Mouse (Mus musculus) kidney, postnatal 4 days (tissue): Measurements from ENCODE around the gene Dcst2.

Experiments
- DNase-seq, 2 experiments: peaks; one replicate each; pipeline ENCODE4 v3.0.0; 2021; ENCODE audit warnings: mixed read lengths in 2 of 2

Dcst2 gene

DNA sequence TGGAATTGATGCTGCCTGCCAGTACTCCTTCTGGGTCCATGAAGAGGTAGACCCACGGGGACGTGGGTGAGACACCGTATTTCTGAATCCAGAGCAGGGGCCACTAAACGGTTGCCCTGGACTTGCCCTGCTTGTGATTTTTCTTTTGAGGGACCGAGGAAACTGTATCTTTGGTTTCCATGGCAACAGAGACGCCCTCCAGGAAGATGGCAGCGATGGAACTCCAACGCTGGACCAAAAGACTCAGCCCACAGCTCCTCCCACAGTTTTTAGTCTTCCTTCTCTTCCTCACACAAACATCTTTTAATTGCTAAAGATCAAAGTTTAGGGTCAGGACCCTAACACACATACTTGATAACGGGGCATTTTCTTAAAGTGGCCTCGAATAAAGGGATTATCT lies 29.8 kb upstream of the Dcst2 start:
- DNase-seq: no peak

DNA sequence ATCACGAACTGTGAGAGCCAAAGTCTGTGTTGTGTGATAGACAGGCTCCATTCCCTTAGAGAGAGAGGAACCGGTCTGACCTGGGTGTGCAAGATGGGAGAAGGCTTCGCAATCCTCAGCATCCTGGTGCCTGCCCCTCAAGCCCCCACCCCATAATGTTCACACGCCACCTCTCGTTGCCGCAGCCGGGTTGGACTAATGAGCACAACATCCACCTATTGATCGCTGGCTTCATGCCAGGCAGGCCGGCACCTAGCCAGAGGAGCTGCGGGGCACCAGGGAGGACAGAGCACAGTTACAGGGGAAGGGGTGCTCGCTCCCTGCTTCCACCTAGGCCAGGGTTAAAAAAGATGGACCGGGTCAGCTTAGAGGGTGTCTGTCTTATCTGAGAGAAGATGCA lies 29.3 kb upstream of the Dcst2 start:
- no peak for DNase-seq

DNA sequence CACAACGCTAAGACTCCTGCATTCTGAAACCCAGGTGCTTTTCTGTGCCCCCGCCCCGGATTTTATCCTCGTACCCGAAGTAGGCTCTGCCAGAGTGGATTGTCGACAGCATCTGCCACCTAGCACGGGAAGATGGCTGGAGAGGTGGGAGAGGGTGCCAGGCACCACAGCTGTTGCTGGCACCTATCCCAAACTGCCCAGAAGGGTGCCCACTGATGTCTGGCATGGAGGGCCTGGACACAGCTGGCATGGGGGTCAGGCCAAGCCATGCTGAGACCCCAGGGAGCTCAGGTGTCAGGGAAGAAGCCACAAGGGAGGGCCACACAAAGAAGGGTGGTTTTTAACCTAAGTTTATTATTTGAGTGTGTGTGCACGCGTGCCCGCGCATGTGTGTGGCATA lies 28.7 kb upstream of the Dcst2 start:
- DNase-seq: no peak

DNA sequence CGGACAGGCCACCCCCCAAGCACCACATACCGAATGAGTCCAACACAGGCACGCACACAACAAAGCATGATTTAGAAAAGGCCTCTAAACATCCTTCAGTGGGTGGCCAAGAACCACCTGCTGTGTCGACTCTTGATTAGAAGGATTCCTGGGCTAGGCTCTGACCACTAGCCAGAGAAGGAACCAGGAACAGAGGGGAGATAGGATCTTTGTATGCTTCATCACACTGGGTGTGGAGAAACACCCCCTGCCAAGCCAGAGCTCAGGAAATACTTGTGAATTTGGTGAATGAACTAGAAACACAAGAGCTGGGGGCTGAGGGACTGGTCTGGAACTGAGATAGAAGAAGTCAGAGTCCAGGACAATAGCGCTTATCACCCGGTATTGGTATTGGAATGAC lies 25.2 kb upstream of the Dcst2 start:
- no peak for DNase-seq

- DNase-seq: no peak
Observed at GRCm38 (mm10) chr3:89337062-89337720, 24.6 kb upstream of the Dcst2 start.

DNA sequence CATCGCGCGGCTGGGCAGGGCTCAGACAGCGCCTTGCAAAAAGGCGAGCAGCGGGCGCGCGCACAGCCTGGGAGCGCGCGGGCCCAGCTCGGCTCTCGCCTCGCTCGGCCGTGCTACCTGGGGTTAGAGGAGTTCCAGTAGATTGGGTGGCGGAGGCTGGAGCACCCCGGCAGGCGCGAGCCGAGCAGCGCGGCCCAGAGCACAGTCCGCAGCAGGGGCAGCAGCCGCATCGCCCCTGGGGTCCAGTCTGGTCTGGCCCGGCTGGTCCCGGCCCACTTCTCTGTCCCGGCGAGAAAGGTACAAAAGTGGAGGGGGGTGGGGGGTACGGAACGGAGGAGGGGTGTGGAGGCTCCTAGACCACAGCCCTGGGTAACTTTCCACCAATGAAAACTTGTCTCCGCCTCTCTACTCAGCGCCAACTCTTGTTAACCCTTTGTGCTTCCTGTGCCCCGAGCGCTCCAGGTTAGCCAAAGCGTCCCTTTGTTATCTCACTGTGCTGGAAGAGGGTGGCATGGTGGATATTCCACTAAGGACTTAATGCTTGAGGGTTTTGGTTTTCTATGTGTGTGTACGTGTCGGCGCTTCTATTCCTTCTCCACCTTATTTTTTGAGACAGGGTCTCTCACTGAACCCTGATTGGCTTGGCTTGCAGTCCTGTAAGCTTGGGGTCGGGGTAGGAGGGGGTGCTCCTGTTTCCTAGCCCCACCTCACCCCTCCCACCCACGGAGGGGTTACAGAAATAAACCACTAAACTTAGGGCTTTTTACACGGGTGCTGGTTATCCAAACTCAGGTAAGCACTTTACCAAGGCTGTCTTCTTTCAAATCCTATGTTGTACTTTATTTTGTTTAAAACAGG lies 23.8 kb upstream of the Dcst2 start, which contains the start of gene Efna4:
TSS of gene Efna4 (minus strand) at position 308 of the 858 bp plus-strand sequence.
- peak; percentile 72 to 83 for DNase-seq

- peak; percentile 89 to 91 for DNase-seq
Observed at GRCm38 (mm10) chr3:89339416-89339815, 22.4 kb upstream of the Dcst2 start.

- peak; percentile 85 to 87 for DNase-seq
Observed at GRCm38 (mm10) chr3:89340465-89340864, 21.3 kb upstream of the Dcst2 start.

DNA sequence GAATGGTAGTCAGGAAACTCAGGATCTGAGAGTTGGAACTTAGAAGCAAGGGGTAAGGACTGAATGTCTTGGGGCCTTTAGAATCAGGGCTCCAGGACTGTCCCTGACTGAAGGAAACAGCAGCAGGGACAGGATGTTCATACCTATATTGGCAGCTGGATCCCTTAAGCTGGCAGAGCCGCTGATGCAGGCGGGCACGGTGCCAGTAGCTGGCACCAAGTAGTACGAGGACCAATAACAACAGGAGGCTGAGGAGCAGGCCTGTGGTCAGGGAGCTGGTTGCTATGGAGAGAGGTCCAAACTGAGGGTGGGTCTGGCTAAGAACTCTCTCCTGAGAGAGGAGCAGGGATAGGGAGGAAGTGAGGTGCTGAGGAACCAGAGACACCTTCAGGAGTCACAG lies 20.0 kb upstream of the Dcst2 start:
- DNase-seq: no peak

DNA sequence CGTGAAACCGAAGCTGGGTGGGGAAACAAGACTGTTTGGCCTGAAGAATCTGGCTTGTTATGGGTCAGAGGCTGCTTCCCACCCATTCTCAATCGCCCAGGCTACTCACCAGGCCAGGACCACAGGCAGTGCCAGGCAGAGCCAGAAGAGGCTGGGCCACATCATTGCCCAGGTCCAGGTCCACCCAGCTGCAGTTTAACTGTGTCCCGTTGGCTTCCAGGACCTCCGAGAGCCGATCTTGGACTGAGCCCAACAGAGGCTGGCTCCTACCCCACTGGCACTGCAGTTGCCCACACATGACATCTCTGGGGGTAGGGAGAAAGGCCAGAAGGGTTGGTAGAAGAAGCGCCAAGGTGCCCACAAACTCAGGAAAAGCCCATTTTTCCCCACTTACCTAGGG lies 18.5 kb upstream of the Dcst2 start:
- DNase-seq: no peak

DNA sequence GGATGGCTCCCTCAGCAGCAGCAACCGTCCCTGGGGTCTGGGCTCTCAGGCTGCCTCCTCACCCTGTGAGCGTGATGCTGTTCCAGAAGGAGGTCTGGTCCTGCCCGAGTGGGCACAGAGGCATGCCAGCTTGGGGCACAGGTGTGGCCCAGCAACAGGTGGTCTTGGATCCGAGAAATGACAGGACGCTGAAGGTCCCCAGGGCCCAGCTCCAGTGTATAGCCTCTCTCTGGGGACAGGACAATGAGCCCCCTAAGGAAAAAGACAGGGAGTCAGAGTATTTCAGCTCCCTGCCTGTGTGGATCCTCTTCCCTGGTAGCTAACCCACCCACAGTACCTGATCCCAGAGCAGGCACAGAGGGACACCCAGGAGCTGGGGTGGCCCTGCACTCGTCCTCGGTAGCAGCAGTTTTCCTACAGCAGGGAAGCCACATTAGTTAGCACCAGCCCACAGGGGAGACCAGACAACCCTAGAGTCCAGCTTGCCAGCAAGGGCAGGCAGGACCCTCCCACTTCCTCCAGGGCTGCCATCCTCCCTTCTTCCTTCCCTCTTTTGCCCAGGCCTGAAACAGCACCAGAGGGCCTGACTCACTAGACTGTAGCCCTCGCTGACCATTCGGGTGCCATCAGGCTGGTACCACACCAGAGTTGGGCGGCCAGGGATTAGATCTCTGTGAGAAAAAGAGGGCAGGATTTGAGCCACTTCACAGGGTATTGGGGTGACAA lies 14.8 kb upstream of the Dcst2 start:
- DNase-seq: no peak

DNA sequence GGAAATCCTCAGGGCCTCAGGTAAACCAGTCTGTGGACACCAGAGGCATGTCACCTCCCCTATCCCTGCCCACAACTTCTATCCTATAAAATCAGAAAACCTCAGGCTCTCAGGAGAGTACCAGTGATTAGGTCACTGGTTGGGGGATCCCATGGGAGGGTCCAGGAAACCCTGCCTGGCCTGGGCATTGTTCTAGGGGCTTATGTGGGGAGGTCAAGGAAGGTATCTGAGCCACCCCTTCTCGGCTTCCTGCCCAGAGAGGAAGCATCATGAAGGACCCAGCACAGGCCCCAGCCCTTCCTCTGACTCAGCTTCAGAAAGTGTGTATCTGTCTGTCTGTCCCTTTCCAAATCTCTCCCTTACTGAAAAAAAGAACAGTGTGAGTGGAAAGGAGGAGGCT lies 13.9 kb upstream of the Dcst2 start:
- DNase-seq: peak in 1 of 2 experiments; percentile 52

DNA sequence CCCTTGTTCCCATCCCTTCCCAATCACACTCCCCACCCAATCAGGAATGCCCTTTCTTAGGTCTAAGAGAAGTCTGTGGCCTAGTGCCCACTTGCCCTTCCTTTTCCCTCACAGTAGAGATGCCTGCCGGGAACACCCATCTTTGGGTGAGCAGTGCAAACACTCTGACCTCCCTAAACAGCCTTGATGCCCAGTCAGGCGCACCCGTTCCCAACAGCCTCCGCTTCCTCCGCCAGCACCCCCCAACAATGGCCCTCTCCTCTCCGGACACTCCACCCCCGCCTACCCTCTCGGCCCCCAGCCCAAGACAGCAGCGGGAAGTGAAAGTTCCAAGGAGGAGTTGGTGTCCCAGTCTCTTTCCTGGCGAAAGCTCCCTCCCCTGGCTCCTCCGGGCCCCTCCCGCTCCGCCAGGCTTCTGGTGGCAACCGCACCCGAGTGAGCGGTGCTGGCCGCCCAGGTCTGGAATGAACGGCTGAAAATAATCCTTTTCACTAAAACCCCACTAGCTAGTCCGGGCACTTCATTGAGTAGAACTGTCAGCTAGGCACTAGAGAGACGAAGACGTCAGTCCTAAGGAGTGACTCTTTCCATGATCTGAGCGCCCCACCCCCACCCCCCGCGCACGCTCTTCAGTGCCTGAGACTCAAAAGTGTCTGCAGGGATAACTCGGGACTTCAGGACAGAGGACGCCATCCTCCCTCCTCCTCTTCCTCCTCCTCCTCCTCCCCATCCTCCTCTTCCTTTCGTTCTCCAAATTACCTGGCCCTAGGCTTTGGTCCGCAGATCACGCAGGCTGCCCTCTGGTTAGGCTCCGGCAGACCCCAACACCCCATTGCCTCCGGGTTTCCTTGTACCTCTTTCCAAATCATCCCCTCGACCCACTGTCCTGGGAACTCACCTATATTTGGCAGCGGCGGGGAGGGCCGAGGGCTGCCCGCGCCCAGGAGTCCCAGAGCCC lies 12.6 kb upstream of the Dcst2 start:
- DNase-seq: peak; percentile 64 to 76

- DNase-seq: peak; percentile 96
Observed at GRCm38 (mm10) chr3:89349869-89350501, 11.8 kb upstream of the Dcst2 start, which contains the start of gene Adam15. Gene Adam15, minus strand, starts transcription at chr3:89349996.

- no peak for DNase-seq
Observed at GRCm38 (mm10) chr3:89351271-89351670, 10.5 kb upstream of the Dcst2 start.

DNA sequence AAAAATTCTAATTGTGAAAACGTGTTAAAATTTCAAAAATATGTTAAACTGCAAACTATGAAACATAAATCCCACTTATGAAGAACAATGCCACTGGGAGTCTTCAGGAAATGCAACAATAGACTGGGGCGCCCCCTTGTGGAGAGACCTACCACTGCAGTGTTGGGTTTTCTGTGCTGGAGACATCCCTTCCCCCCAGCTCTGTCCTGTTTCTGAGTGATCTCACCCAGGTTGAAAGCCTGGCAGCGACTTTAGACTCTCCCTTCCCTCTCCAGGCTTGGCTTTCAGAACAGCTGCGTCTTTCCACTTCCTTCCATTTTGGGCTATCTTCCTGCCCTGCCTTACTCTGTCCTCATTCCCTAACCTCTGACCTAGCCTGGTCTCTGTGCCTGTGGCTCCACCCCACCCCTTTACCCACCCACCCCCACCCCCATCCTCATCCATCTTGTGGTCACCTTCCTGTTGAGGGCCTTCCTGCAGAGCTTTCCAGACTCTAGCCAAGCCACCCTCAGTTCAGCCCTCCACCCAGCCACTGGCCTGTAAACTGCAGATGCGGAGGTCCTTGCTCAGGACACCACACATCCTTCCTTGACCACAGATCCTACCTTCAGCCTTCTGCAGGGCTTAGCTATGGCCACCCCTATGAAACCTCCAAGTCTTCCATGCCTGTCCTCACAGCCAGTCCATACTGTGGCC lies 6.8 kb upstream of the Dcst2 start:
- peak; percentile 93 for DNase-seq

DNA sequence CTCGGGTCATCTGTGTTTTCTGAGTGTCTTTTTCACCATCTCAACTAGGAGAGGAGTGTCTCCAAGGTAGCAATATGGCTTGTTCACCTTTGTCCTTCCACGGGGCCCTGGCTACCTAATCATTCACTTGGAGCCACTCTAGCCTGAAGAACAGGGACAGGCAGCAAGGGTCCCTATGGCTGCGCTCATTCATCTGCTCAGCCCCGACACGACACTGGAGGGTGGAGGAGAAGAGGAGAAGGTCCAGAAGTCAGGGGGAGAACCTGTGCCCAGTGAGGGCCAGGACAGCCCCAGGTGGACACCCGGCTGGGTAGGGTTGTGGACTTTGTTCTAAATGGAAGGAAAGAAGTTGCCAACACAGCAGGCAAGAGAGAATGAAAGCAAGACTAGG lies 6.3 kb upstream of the Dcst2 start:
- peak in 1 of 2 experiments; percentile 57 for DNase-seq

GRCm38 (mm10) chr3:89356029-89356428 lies 5.7 kb upstream of the Dcst2 start:
- no peak for DNase-seq

GRCm38 (mm10) chr3:89359630-89360029 lies 2.1 kb upstream of the Dcst2 start:
- DNase-seq: no peak

DNA sequence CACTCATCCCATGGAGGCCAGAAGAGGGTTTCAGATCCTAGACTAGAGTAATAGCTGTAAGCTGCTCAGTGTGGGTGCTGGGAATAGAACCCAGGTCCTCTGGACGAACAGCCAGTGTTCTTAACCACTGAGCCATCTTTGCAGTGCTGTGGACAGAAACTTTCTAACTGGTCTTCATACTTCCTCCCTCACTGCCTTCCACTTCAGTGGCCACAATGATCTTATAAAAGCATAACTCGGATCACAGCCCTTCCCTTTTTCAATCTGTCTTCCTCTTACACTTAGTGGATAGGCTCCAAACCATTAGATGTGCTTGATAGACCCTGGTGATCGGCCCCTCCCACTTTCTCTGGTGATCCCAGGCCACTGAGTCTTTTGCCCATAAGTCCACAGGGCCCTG lies 1.5 kb upstream of the Dcst2 start:
- no peak for DNase-seq

DNA sequence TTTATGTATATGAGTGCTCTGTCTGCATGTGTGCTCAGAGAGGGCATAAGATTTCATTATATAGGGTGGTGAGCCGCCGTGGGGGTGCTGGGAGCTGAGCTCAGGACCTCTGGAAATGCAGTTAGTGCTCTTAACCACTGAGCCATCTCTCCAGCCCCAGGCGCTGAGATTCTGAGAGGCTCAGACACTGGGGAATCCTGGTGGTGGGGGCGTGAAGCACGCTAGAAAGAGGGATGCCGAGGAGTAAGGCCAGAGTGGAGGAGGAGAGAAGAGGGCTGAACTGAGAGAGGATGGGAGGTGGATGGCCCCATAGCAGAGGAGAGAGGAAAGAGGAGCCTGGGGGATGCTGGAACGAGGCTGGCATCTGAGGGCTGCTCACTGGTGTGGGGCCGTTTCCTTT lies 2.9 kb downstream of the Dcst2 start:
- DNase-seq: no peak
